Mouse (Mus musculus) heart, postnatal 0 days (tissue): ENCODE measurements around the gene Clcnka.
A peak's percentile ranks its signal among the peaks of the same experiment; 100 is the strongest.

Experiments used
- CTCF ChIP-seq: IDR thresholded peaks from 2 replicates; pipeline ENCODE4 v1.5.1; 2016; ENCODE audit warnings: antibody characterized with exemption, control low read depth, low read depth
- EP300 ChIP-seq: IDR thresholded peaks from 2 replicates; pipeline ENCODE4 v1.6.1; 2016; ENCODE audit warnings: antibody characterized with exemption, low read depth

GRCm38 (mm10) chr4:141444451-141445327 is 46.2 kb upstream of the Clcnka start, which contains the start of gene Zbtb17:
- no peak for TF ChIP-seq CTCF
- TF ChIP-seq EP300 = 0 out of 2 replicates have a peak, but pooled peaks have one; percentile 27
